Mouse (Mus musculus) forebrain, embryonic 10.5 days (tissue): ENCODE data around the gene Plppr5. TPM values are rescaled to one million over a fixed set of nuclear protein-coding genes. Genes with fewer than 3 reads are reported as not detected.

Source experiments
- DNase-seq: peaks from one replicate; pipeline ENCODE4 v3.0.0-alpha.2; 2017; ENCODE audit warnings: low spot score; ENCODE audit errors: extremely low spot score
- H3K27ac ChIP-seq: fragments of 300-500 bp; sonication (generic); 2 replicates; pipeline ENCODE4 v1.5.1; 2016; ENCODE audit warnings: mild to moderate bottlenecking
- H3K27me3 ChIP-seq: fragments of 300-500 bp; sonication (generic); 2 replicates; pipeline ENCODE4 v1.6.1; 2016; ENCODE audit warnings: mild to moderate bottlenecking; ENCODE audit not compliant: poor library complexity, severe bottlenecking
- H3K36me3 ChIP-seq: fragments of 300-500 bp; sonication (generic); replicated peaks from 2 replicates; pipeline ENCODE4 v1.6.1; 2016; ENCODE audit warnings: mild to moderate bottlenecking, moderate library complexity
- H3K4me1 ChIP-seq: fragments of 300-500 bp; sonication (generic); 2 replicates; pipeline ENCODE4 v1.6.1; 2016
- H3K4me3 ChIP-seq: fragments of 300-500 bp; sonication (generic); 2 replicates; pipeline ENCODE4 v1.5.1; 2016; ENCODE audit warnings: mild to moderate bottlenecking, moderate library complexity
- H3K9me3 ChIP-seq: fragments of 300-500 bp; sonication (generic); 2 replicates; pipeline ENCODE4 v1.6.1; 2016; ENCODE audit warnings: mild to moderate bottlenecking, moderate library complexity
- WGBS: fragments of 180-500 bp; shearing (Covaris S2); methylation state at CpG from one replicate; pipeline ENCODE4 v1.1.7; 2016; 5-methylcytosine and 5-hydroxymethylcytosine counted together
- polyA plus RNA-seq: library from polyadenylated mRNA; unstranded; fragments of >200 nt; fragmentation: Nextera tagmentation; extraction: Ambion mirVana; gene quantifications from 2 replicates; pipeline ENCODE4 v1.2.1, GENCODE M21; 2016

Gene Plppr5
- polyA plus RNA-seq = 0.12 and 0.28 TPM in 2 replicates

GRCm38 (mm10) chr3:117574529-117575252, at the start of gene Plppr5:
TSS of gene Plppr5 (plus strand) at chr3:117574836.
- 23% methylated on average over 20 of the region's 20 CpGs for WGBS
- peak; percentile 20 for DNase-seq
- no peaks in the 10 kb centered on the region for H3K36me3 ChIP-seq
- H3K4me3 ChIP-seq = peak within 1 kb of the TSS; percentile 73
- H3K27me3 ChIP-seq = peaks cover 54% of the 10 kb centered on the region
- peaks cover 16% of the 10 kb centered on the region for H3K4me1 ChIP-seq
- peak within 1 kb of the TSS; percentile 82 for H3K27ac ChIP-seq
- H3K9me3 ChIP-seq = no peaks in the 10 kb centered on the region

GRCm38 (mm10) chr3:117549899-117550298, 24.7 kb upstream of the Plppr5 start:
- no peak overlapping the region for H3K27ac ChIP-seq
- H3K9me3 ChIP-seq = no peaks in the 10 kb centered on the region
- H3K4me3 ChIP-seq = no peak overlapping the region
- H3K36me3 ChIP-seq = no peaks in the 10 kb centered on the region
- H3K27me3 ChIP-seq = no peaks in the 10 kb centered on the region
- H3K4me1 ChIP-seq = no peaks in the 10 kb centered on the region
- DNase-seq = no peak
- WGBS = 87% methylated on average over 5 of the region's 5 CpGs

- Histone ChIP-seq H3K9me3 (no peaks in the 10 kb centered on the region), H3K27ac (no peak overlapping the region), H3K27me3 (no peaks in the 10 kb centered on the region), H3K4me1 (no peaks in the 10 kb centered on the region), H3K36me3 (no peaks in the 10 kb centered on the region), H3K4me3 (no peak overlapping the region)
- DNase-seq = no peak
- 93% methylated on average over 4 of the region's 4 CpGs for WGBS
These were observed 24.1 kb upstream of the Plppr5 start for GRCm38 (mm10) chr3:117550526-117550925.

- H3K27ac ChIP-seq = no peak overlapping the region
- no peaks in the 10 kb centered on the region for H3K9me3 ChIP-seq
- no peaks in the 10 kb centered on the region for H3K36me3 ChIP-seq
- no peak overlapping the region for H3K4me3 ChIP-seq
- DNase-seq = no peak
- no peaks in the 10 kb centered on the region for H3K27me3 ChIP-seq
- 47% methylated on average over 1 of the region's 1 CpGs for WGBS
- H3K4me1 ChIP-seq = no peaks in the 10 kb centered on the region
These were observed 17.7 kb upstream of the Plppr5 start for GRCm38 (mm10) chr3:117556972-117557371.

GRCm38 (mm10) chr3:117575253-117575927, 754 bp downstream of the Plppr5 start:
- Histone ChIP-seq H3K27ac (peak overlapping the region; percentile 82), H3K9me3 (no peaks in the 10 kb centered on the region), H3K4me1 (peaks cover 16% of the 10 kb centered on the region), H3K4me3 (peak overlapping the region; percentile 73), H3K27me3 (peaks cover 54% of the 10 kb centered on the region), H3K36me3 (no peaks in the 10 kb centered on the region)
- DNase-seq = peak; percentile 43
- WGBS = under 1% methylated on average over 74 of the region's 74 CpGs

- Histone ChIP-seq H3K9me3 (no peaks in the 10 kb centered on the region), H3K36me3 (no peaks in the 10 kb centered on the region), H3K27me3 (peaks cover 54% of the 10 kb centered on the region), H3K27ac (peak overlapping the region; percentile 82; the same call in 1 of the 2 replicates), H3K4me1 (peaks cover 16% of the 10 kb centered on the region), H3K4me3 (peak overlapping the region; percentile 73)
- no peak for DNase-seq
- WGBS = 18% methylated on average over 3 of the region's 3 CpGs
These were observed 1.3 kb downstream of the Plppr5 start for GRCm38 (mm10) chr3:117575928-117576254.

- Histone ChIP-seq H3K4me1 (peaks cover 16% of the 10 kb centered on the region), H3K27ac (no peak overlapping the region), H3K36me3 (no peaks in the 10 kb centered on the region), H3K27me3 (peaks cover 54% of the 10 kb centered on the region), H3K9me3 (no peaks in the 10 kb centered on the region), H3K4me3 (no peak overlapping the region)
- no peak for DNase-seq
- 92% methylated on average over 2 of the region's 2 CpGs for WGBS
These were observed 2.7 kb downstream of the Plppr5 start for GRCm38 (mm10) chr3:117577349-117577748.

- DNase-seq = no peak
- Histone ChIP-seq H3K4me3 (no peak overlapping the region), H3K4me1 (no peaks in the 10 kb centered on the region), H3K27me3 (peaks cover 4% of the 10 kb centered on the region), H3K36me3 (no peaks in the 10 kb centered on the region), H3K9me3 (no peaks in the 10 kb centered on the region), H3K27ac (no peak overlapping the region)
- WGBS = 98% methylated on average over 2 of the region's 2 CpGs
These were observed 8.0 kb downstream of the Plppr5 start for GRCm38 (mm10) chr3:117582628-117583027.

- Histone ChIP-seq H3K27ac (no peak overlapping the region), H3K4me3 (no peak overlapping the region), H3K36me3 (no peaks in the 10 kb centered on the region), H3K27me3 (no peaks in the 10 kb centered on the region), H3K9me3 (no peaks in the 10 kb centered on the region), H3K4me1 (no peaks in the 10 kb centered on the region)
- no peak for DNase-seq
- 78% methylated on average over 1 of the region's 1 CpGs for WGBS
These were observed 27.8 kb downstream of the Plppr5 start for GRCm38 (mm10) chr3:117602404-117602803.

- 73% methylated on average over 2 of the region's 2 CpGs for WGBS
- H3K4me1 ChIP-seq = no peaks in the 10 kb centered on the region
- DNase-seq = no peak
These were observed 28.8 kb downstream of the Plppr5 start for GRCm38 (mm10) chr3:117603458-117603857.

GRCm38 (mm10) chr3:117606383-117606782, 31.7 kb downstream of the Plppr5 start:
- Histone ChIP-seq H3K36me3 (no peaks in the 10 kb centered on the region), H3K27me3 (no peaks in the 10 kb centered on the region), H3K4me3 (no peak overlapping the region), H3K9me3 (no peaks in the 10 kb centered on the region), H3K27ac (no peak overlapping the region), H3K4me1 (no peaks in the 10 kb centered on the region)
- DNase-seq = no peak

More at GRCm38 (mm10) chr3:117603458-117603857, 28.8 kb downstream of the Plppr5 start:
- H3K27me3 ChIP-seq = no peaks in the 10 kb centered on the region
- H3K4me3 ChIP-seq = no peak overlapping the region
- no peaks in the 10 kb centered on the region for H3K9me3 ChIP-seq
- H3K36me3 ChIP-seq = no peaks in the 10 kb centered on the region
- no peak overlapping the region for H3K27ac ChIP-seq

- Histone ChIP-seq H3K27me3 (no peaks in the 10 kb centered on the region), H3K27ac (no peak overlapping the region), H3K9me3 (no peaks in the 10 kb centered on the region), H3K4me1 (no peaks in the 10 kb centered on the region), H3K4me3 (no peak overlapping the region), H3K36me3 (no peaks in the 10 kb centered on the region)
- WGBS = 82% methylated on average over 5 of the region's 5 CpGs
- DNase-seq = no peak
These were observed 36.8 kb downstream of the Plppr5 start for GRCm38 (mm10) chr3:117611453-117611852.

GRCm38 (mm10) chr3:117614856-117615255, 40.2 kb downstream of the Plppr5 start:
- Histone ChIP-seq H3K4me1 (no peaks in the 10 kb centered on the region), H3K27ac (no peak overlapping the region), H3K4me3 (no peak overlapping the region), H3K27me3 (no peaks in the 10 kb centered on the region), H3K9me3 (no peaks in the 10 kb centered on the region), H3K36me3 (no peaks in the 10 kb centered on the region)
- no peak for DNase-seq
- 92% methylated on average over 1 of the region's 1 CpGs for WGBS
